Mouse (Mus musculus) right cerebral cortex, postnatal 10 days (tissue): ENCODE data around the gene Trpv3.

Source experiments
- DNase-seq, 2 experiments: peaks; one replicate each; pipeline ENCODE4 v3.0.0; 2021; ENCODE audit warnings: low spot score in 2 of 2

The Trpv3 gene

GRCm38 (mm10) chr11:73267267-73267666 lies at the start of gene Trpv3:
Gene Trpv3 (plus strand): TSS chr11:73267388.
- no peak for DNase-seq

- DNase-seq = no peak
Measured at GRCm38 (mm10) chr11:73219671-73220070, 47.5 kb upstream of the Trpv3 start.

- no peak for DNase-seq
Measured at GRCm38 (mm10) chr11:73220651-73221050, 46.5 kb upstream of the Trpv3 start.

GRCm38 (mm10) chr11:73222846-73223245 lies 44.3 kb upstream of the Trpv3 start:
- no peak for DNase-seq

- no peak for DNase-seq
Measured at GRCm38 (mm10) chr11:73223966-73224365, 43.2 kb upstream of the Trpv3 start.

GRCm38 (mm10) chr11:73225856-73226255 lies 41.3 kb upstream of the Trpv3 start:
- no peak for DNase-seq

- no peak for DNase-seq
Measured at GRCm38 (mm10) chr11:73228881-73229280, 38.3 kb upstream of the Trpv3 start.

- DNase-seq = no peak
Measured at GRCm38 (mm10) chr11:73230081-73230480, 37.1 kb upstream of the Trpv3 start.

- peak in 1 of 2 experiments; percentile 47 for DNase-seq
Measured at GRCm38 (mm10) chr11:73232513-73232912, 34.7 kb upstream of the Trpv3 start.

- no peak for DNase-seq
Measured at GRCm38 (mm10) chr11:73233992-73234391, 33.2 kb upstream of the Trpv3 start, which contains the start of gene Trpv1. Gene Trpv1 (plus strand): TSS chr11:73234292.

- peak; percentile 32 to 39 for DNase-seq
Measured at GRCm38 (mm10) chr11:73235990-73236701, 31.0 kb upstream of the Trpv3 start.

GRCm38 (mm10) chr11:73236731-73237130 lies 30.5 kb upstream of the Trpv3 start:
- no peak for DNase-seq

- no peak for DNase-seq
Measured at GRCm38 (mm10) chr11:73242199-73242598, 25.0 kb upstream of the Trpv3 start.

- DNase-seq = no peak
Measured at GRCm38 (mm10) chr11:73242777-73243176, 24.4 kb upstream of the Trpv3 start.

- no peak for DNase-seq
Measured at GRCm38 (mm10) chr11:73257362-73257945, 9.7 kb upstream of the Trpv3 start.

GRCm38 (mm10) chr11:73258664-73259063 lies 8.5 kb upstream of the Trpv3 start:
- DNase-seq = no peak

- no peak for DNase-seq
Measured at GRCm38 (mm10) chr11:73260457-73260856, 6.7 kb upstream of the Trpv3 start.

- no peak for DNase-seq
Measured at GRCm38 (mm10) chr11:73261385-73261784, 5.8 kb upstream of the Trpv3 start.

GRCm38 (mm10) chr11:73274821-73275220 lies 7.6 kb downstream of the Trpv3 start:
- DNase-seq = no peak

- DNase-seq = no peak
Measured at GRCm38 (mm10) chr11:73280710-73281109, 13.5 kb downstream of the Trpv3 start.

GRCm38 (mm10) chr11:73281528-73282027 lies 14.4 kb downstream of the Trpv3 start:
- DNase-seq = peak; percentile 83 to 90

GRCm38 (mm10) chr11:73283369-73283768 lies 16.2 kb downstream of the Trpv3 start:
- no peak for DNase-seq

GRCm38 (mm10) chr11:73283926-73284325 lies 16.7 kb downstream of the Trpv3 start:
- DNase-seq = no peak
